Mouse (Mus musculus) MEL (cell line): ENCODE results near the gene Psme2. TPM values are rescaled to one million over a fixed set of nuclear protein-coding genes. Genes with fewer than 3 reads are reported as not detected.
A peak's percentile ranks its signal among the peaks of the same experiment; 100 is the strongest.

Experiments used
- DNase-seq: peaks from one replicate; pipeline ENCODE4 v3.0.0; 2011; ENCODE audit warnings: low read depth, low spot score
- H3K27ac ChIP-seq: 2 replicates; pipeline ENCODE4 v1.5.1; 2012; ENCODE audit warnings: low read depth, mild to moderate bottlenecking, control low read depth, low read length, moderate library complexity; ENCODE audit not compliant: control insufficient read depth
- H3K27me3 ChIP-seq, 2 experiments: fragments of 150-350 bp in 1 of 2; sonication (generic) in 1 of 2; 2 replicates each; pipeline ENCODE4 v1.6.1; 2012; ENCODE audit warnings: low read length in 2 of 2, mild to moderate bottlenecking in 2 of 2, improper control_type of control experiment in 1 of 2, moderate library complexity in 1 of 2; ENCODE audit not compliant: insufficient read depth in 2 of 2, control insufficient read depth in 1 of 2
- H3K36me3 ChIP-seq, 2 experiments: 2 replicates each; pipeline ENCODE4 v1.6.1; 2012 to 2014; ENCODE audit warnings: low read length in 2 of 2, improper control_type of control experiment in 1 of 2, inconsistent platforms in 1 of 2, mild to moderate bottlenecking in 1 of 2; ENCODE audit not compliant: insufficient read depth in 2 of 2, control insufficient read depth in 1 of 2
- H3K4me1 ChIP-seq, 2 experiments: fragments of 150-350 bp in 1 of 2; sonication (generic) in 1 of 2; 2 replicates each; pipeline ENCODE4 v1.6.1; 2012; ENCODE audit warnings: low read length in 2 of 2, improper control_type of control experiment in 1 of 2, mild to moderate bottlenecking in 1 of 2; ENCODE audit not compliant: insufficient read depth in 2 of 2, control insufficient read depth in 1 of 2
- H3K4me3 ChIP-seq, 2 experiments: fragments of 150-350 bp in 1 of 2; sonication (generic) in 1 of 2; 2 replicates each; pipeline ENCODE4 v1.5.1; 2012; ENCODE audit warnings: low read depth in 2 of 2, low read length in 2 of 2, mild to moderate bottlenecking in 2 of 2, moderate library complexity in 2 of 2, control low read depth in 1 of 2, improper control_type of control experiment in 1 of 2; ENCODE audit not compliant: control insufficient read depth in 1 of 2, insufficient read depth in 1 of 2
- H3K79me2 ChIP-seq: 2 replicates; pipeline ENCODE4 v1.6.1; 2012; ENCODE audit warnings: mild to moderate bottlenecking, low read length, moderate library complexity; ENCODE audit not compliant: control insufficient read depth, poor library complexity, insufficient read depth
- H3K9ac ChIP-seq: 2 replicates; pipeline ENCODE4 v1.6.1; 2012; ENCODE audit warnings: low read depth, mild to moderate bottlenecking, control low read depth, low read length, moderate library complexity; ENCODE audit not compliant: control insufficient read depth, poor library complexity, severe bottlenecking
- H3K9me3 ChIP-seq: fragments of 150-350 bp; sonication (generic); replicated peaks from 2 replicates; pipeline ENCODE4 v1.6.1; 2012; ENCODE audit warnings: mild to moderate bottlenecking, low read length, improper control_type of control experiment, moderate library complexity; ENCODE audit not compliant: insufficient read depth
- CHD1 ChIP-seq: IDR thresholded peaks from 2 replicates; pipeline ENCODE4 v1.6.1; 2012; ENCODE audit warnings: low read depth, mild to moderate bottlenecking, inconsistent platforms, low read length, improper control_type of control experiment
- CHD2 ChIP-seq: IDR thresholded peaks from 2 replicates; pipeline ENCODE4 v1.6.1; 2011; ENCODE audit warnings: low read length, improper control_type of control experiment
- E2F4 ChIP-seq: IDR thresholded peaks from 2 replicates; pipeline ENCODE4 v1.6.1; 2011; ENCODE audit warnings: low read depth, low read length, improper control_type of control experiment, borderline replicate concordance
- ELF1 ChIP-seq: IDR thresholded peaks from 2 replicates; pipeline ENCODE4 v1.6.1; 2014; ENCODE audit warnings: low read depth, mild to moderate bottlenecking, inconsistent platforms, low read length, improper control_type of control experiment, moderate library complexity
- ETS1 ChIP-seq: IDR thresholded peaks from 2 replicates; pipeline ENCODE4 v1.6.1; 2012; ENCODE audit warnings: low read depth, mild to moderate bottlenecking, inconsistent platforms, low read length, improper control_type of control experiment, moderate library complexity
- GABPA ChIP-seq: IDR thresholded peaks from 2 replicates; pipeline ENCODE4 v1.6.1; 2012; ENCODE audit warnings: low read depth, mild to moderate bottlenecking, inconsistent platforms, low read length, improper control_type of control experiment, moderate library complexity
- GATA1 ChIP-seq: IDR thresholded peaks from 2 replicates; pipeline ENCODE4 v1.6.1; 2011; ENCODE audit warnings: low read depth, low read length, improper control_type of control experiment
- JUND ChIP-seq: IDR thresholded peaks from 2 replicates; pipeline ENCODE4 v1.6.1; 2011; ENCODE audit warnings: low read depth, mild to moderate bottlenecking, improper control_type of control experiment, low read length
- KAT2A ChIP-seq: conservative IDR thresholded peaks from 2 replicates; pipeline ENCODE4 v1.6.1; 2012; ENCODE audit warnings: low read depth, low read length, improper control_type of control experiment, inconsistent platforms
- MAFK ChIP-seq: IDR thresholded peaks from 2 replicates; pipeline ENCODE4 v1.6.1; 2011; ENCODE audit warnings: low read depth, mild to moderate bottlenecking, low read length, improper control_type of control experiment, borderline replicate concordance
- MAX ChIP-seq: IDR thresholded peaks from 2 replicates; pipeline ENCODE4 v1.6.1; 2011; ENCODE audit warnings: low read length, improper control_type of control experiment
- MAZ ChIP-seq: IDR thresholded peaks from 2 replicates; pipeline ENCODE4 v1.6.1; 2012; ENCODE audit warnings: low read depth, mild to moderate bottlenecking, inconsistent platforms, low read length, improper control_type of control experiment
- MEF2A ChIP-seq: IDR thresholded peaks from 2 replicates; pipeline ENCODE4 v1.6.1; 2014; ENCODE audit warnings: low read depth, mild to moderate bottlenecking, inconsistent platforms, low read length, improper control_type of control experiment; ENCODE audit not compliant: poor library complexity, insufficient replicate concordance, severe bottlenecking; ENCODE audit errors: extremely low read depth
- MXI1 ChIP-seq: IDR thresholded peaks from 2 replicates; pipeline ENCODE4 v1.6.1; 2011; ENCODE audit warnings: mild to moderate bottlenecking, low read depth, low read length, improper control_type of control experiment
- MYC ChIP-seq: IDR thresholded peaks from 2 replicates; pipeline ENCODE4 v1.6.1; 2011; ENCODE audit warnings: low read depth, mild to moderate bottlenecking, low read length, improper control_type of control experiment, moderate library complexity
- NELFE ChIP-seq: IDR thresholded peaks from 2 replicates; pipeline ENCODE4 v1.6.1; 2011; ENCODE audit warnings: low read depth, low read length, improper control_type of control experiment
- NRF1 ChIP-seq: IDR thresholded peaks from 2 replicates; pipeline ENCODE4 v1.6.1; 2014; ENCODE audit warnings: low read depth, mild to moderate bottlenecking, inconsistent platforms, low read length, improper control_type of control experiment, moderate library complexity; ENCODE audit not compliant: poor library complexity, insufficient read depth, severe bottlenecking
- POLR2A ChIP-seq, 2 experiments: IDR thresholded peaks; 2 replicates each; pipeline ENCODE4 v1.6.1; 2011 to 2012; ENCODE audit warnings: low read length in 2 of 2, mild to moderate bottlenecking in 2 of 2, control low read depth in 1 of 2, improper control_type of control experiment in 1 of 2, low read depth in 1 of 2, moderate library complexity in 1 of 2; ENCODE audit not compliant: control insufficient read depth in 1 of 2, insufficient read depth in 1 of 2, poor library complexity in 1 of 2
- POLR2AphosphoS2 ChIP-seq: IDR thresholded peaks from 2 replicates; pipeline ENCODE4 v1.6.1; 2011; ENCODE audit warnings: low read length, improper control_type of control experiment
- POLR2AphosphoS5 ChIP-seq: IDR thresholded peaks from 2 replicates; pipeline ENCODE4 v1.6.1; 2012; ENCODE audit warnings: low read depth, borderline replicate concordance, mild to moderate bottlenecking, inconsistent platforms, low read length, moderate library complexity, mixed read lengths
- RAD21 ChIP-seq: IDR thresholded peaks from 2 replicates; pipeline ENCODE4 v1.6.1; 2011; ENCODE audit warnings: mild to moderate bottlenecking, low read depth, low read length, improper control_type of control experiment
- RCOR1 ChIP-seq: IDR thresholded peaks from 2 replicates; pipeline ENCODE4 v1.6.1; 2012; ENCODE audit warnings: low read depth, mild to moderate bottlenecking, inconsistent platforms, low read length, improper control_type of control experiment
- SIN3A ChIP-seq: IDR thresholded peaks from 2 replicates; pipeline ENCODE4 v1.6.1; 2012; ENCODE audit warnings: low read length, improper control_type of control experiment, inconsistent platforms
- SMC3 ChIP-seq: IDR thresholded peaks from 2 replicates; pipeline ENCODE4 v1.6.1; 2011; ENCODE audit warnings: low read depth, low read length, improper control_type of control experiment
- TAL1 ChIP-seq: IDR thresholded peaks from 2 replicates; pipeline ENCODE4 v1.6.1; 2012; ENCODE audit warnings: mild to moderate bottlenecking, inconsistent platforms, low read length, moderate library complexity, mixed read lengths
- TBP ChIP-seq: IDR thresholded peaks from 2 replicates; pipeline ENCODE4 v1.8.0; 2011; ENCODE audit warnings: low read depth, low read length, improper control_type of control experiment
- TCF12 ChIP-seq: IDR thresholded peaks from 2 replicates; pipeline ENCODE4 v1.6.1; 2014; ENCODE audit warnings: low read depth, mild to moderate bottlenecking, inconsistent platforms, low read length, improper control_type of control experiment, moderate library complexity
- UBTF ChIP-seq: IDR thresholded peaks from 2 replicates; pipeline ENCODE4 v1.6.1; 2012; ENCODE audit warnings: low read depth, mild to moderate bottlenecking, inconsistent platforms, low read length, improper control_type of control experiment, moderate library complexity, borderline replicate concordance; ENCODE audit not compliant: insufficient read depth
- USF1 ChIP-seq: IDR thresholded peaks from 2 replicates; pipeline ENCODE4 v1.6.1; 2014; ENCODE audit warnings: low read depth, mild to moderate bottlenecking, inconsistent platforms, low read length, improper control_type of control experiment, moderate library complexity
- USF2 ChIP-seq, 2 experiments: IDR thresholded peaks; 2 replicates each; pipeline ENCODE4 v1.6.1; 2011 to 2012; ENCODE audit warnings: improper control_type of control experiment in 2 of 2, low read length in 2 of 2, borderline replicate concordance in 1 of 2, inconsistent platforms in 1 of 2, low read depth in 1 of 2, mild to moderate bottlenecking in 1 of 2; ENCODE audit not compliant: insufficient read depth in 1 of 2
- ZC3H11A ChIP-seq: IDR thresholded peaks from 2 replicates; pipeline ENCODE4 v1.6.1; 2012; ENCODE audit warnings: low read depth, mild to moderate bottlenecking, inconsistent platforms, low read length, improper control_type of control experiment
- ZKSCAN1 ChIP-seq: IDR thresholded peaks from 2 replicates; pipeline ENCODE4 v1.6.1; 2012; ENCODE audit warnings: low read depth, mild to moderate bottlenecking, inconsistent platforms, low read length, improper control_type of control experiment, moderate library complexity
- ZMIZ1 ChIP-seq: IDR thresholded peaks from 2 replicates; pipeline ENCODE4 v1.6.1; 2012; ENCODE audit warnings: low read depth, mild to moderate bottlenecking, inconsistent platforms, low read length, improper control_type of control experiment, moderate library complexity
- ZNF384 ChIP-seq: IDR thresholded peaks from 2 replicates; pipeline ENCODE4 v1.6.1; 2012; ENCODE audit warnings: low read depth, mild to moderate bottlenecking, inconsistent platforms, low read length, improper control_type of control experiment
- polyA plus RNA-seq, 2 experiments: library from polyadenylated mRNA; stranded (reverse) in 1 of 2; unstranded in 1 of 2; fragments of >175 nt in 1 of 2; fragments of >200 nt in 1 of 2; gene quantifications; 2 replicates each; pipeline versions ENCODE4 v1.2.1 to v1.2.4; 2012; ENCODE audit warnings: low replicate concordance in 2 of 2, low read depth in 1 of 2; ENCODE audit not compliant: insufficient read length in 2 of 2, insufficient read depth in 1 of 2, missing spikeins in 1 of 2
- total RNA-seq: library from RNA; depleted of rRNA; stranded (reverse); fragments of 300-350 nt; gene quantifications from 2 replicates; pipeline ENCODE4 v1.2.3, GENCODE M21; 2012

The Psme2 gene
- total and polyA plus RNA-seq, 3 experiments: 143 to 231 TPM; not detected in 1

- Histone ChIP-seq H3K4me1 (peaks cover 7 to 30% of the 10 kb centered on the region in 2 experiments; a peak in 3 of 4 replicates), H3K9me3 (no peaks in the 10 kb centered on the region), H3K36me3 (peaks cover 0 to 23% of the 10 kb centered on the region in 2 experiments; a peak in 2 of 4 replicates), H3K79me2 (no peaks in the 10 kb centered on the region; the same call in none of the 2 replicates), H3K27me3 (no peaks in the 10 kb centered on the region), H3K9ac (peak within 1 kb of the TSS; percentile 75), H3K27ac (peak within 1 kb of the TSS; percentile 87), H3K4me3 (peak within 1 kb of the TSS; percentile 68 to 81)
- DNase-seq: peak; percentile 100
- no peak for TF ChIP-seq CHD1
- TF ChIP-seq SIN3A: peak; percentile 58; the same call in 1 of the 2 replicates
- peak; percentile 81 for TF ChIP-seq ELF1
- TF ChIP-seq MAZ: peak; percentile 95
- TF ChIP-seq NELFE: peak; percentile 61
- TF ChIP-seq TBP: peak; percentile 69
- no peak for TF ChIP-seq ZKSCAN1
- peak; percentile 70; the same call in 1 of the 2 replicates for TF ChIP-seq POLR2AphosphoS2
- TF ChIP-seq SMC3: no peak
- TF ChIP-seq ZMIZ1: 0 out of 2 replicates have a peak, but pooled peaks have one; percentile 28
- peak; percentile 51; the same call in 1 of the 2 replicates for TF ChIP-seq RCOR1
- 0 out of 4 replicates have a peak, but pooled peaks of 1 of the 2 experiments have one; percentile 43 for TF ChIP-seq USF2 (IDR thresholded peaks at IDR 0.05; ENCODE audit: borderline replicate concordance in 1 of 2, insufficient read depth in 1 of 2, low read depth in 1 of 2, low read length in 2 of 2)
- TF ChIP-seq POLR2A (IDR thresholded peaks at IDR 0.05; ENCODE audit: control insufficient read depth in 1 of 2, insufficient read depth in 1 of 2, low read depth in 1 of 2, low read length in 2 of 2, poor library complexity in 1 of 2): peak in 1 of 2 experiments; percentile 79; a peak in 3 of 4 replicates
- no peak for TF ChIP-seq MEF2A
- TF ChIP-seq MXI1: peak; percentile 83; the same call in 1 of the 2 replicates
- TF ChIP-seq MAX: peak; percentile 91
- no peak for TF ChIP-seq ZNF384
- peak; percentile 77; the same call in 1 of the 2 replicates for TF ChIP-seq MYC
- no peak for TF ChIP-seq UBTF
- no peak for TF ChIP-seq GABPA
- no peak for TF ChIP-seq RAD21
- TF ChIP-seq KAT2A: peak; percentile 41; the same call in 1 of the 2 replicates
- no peak for TF ChIP-seq POLR2AphosphoS5
- TF ChIP-seq JUND: no peak
- peak; percentile 29; the same call in 1 of the 2 replicates for TF ChIP-seq NRF1
- TF ChIP-seq CHD2: peak; percentile 81
- TF ChIP-seq ZC3H11A: no peak
- TF ChIP-seq ETS1: peak; percentile 26; the same call in 1 of the 2 replicates
- peak; percentile 89 for TF ChIP-seq GATA1
- no peak for TF ChIP-seq MAFK
- TF ChIP-seq TAL1: no peak
- peak; percentile 90 for TF ChIP-seq USF1
- peak; percentile 19; the same call in 1 of the 2 replicates for TF ChIP-seq TCF12
- no peak for TF ChIP-seq E2F4
These were observed 30.5 kb downstream of the Psme2 start, which contains the start of gene A730061H03Rik for GRCm38 (mm10) chr14:55560202-55561073. Gene A730061H03Rik, minus strand, starts transcription at chr14:55560406.
